Mouse (Mus musculus): ENCODE measurements at regions not wholly inside any gene's neighbourhood (a gene's known extent, or its start where the extent isn't known, plus 50 kb on each side); places are given as distances from the start of the nearest gene placed in this dataset.
A peak's percentile ranks its signal among the peaks of the same experiment; 100 is the strongest.
"Not testable (repeated sequence)": the region's sequence is repeated elsewhere in the genome, so short reads cannot be mapped to it uniquely, and the experiment has no call there.

GRCm38 (mm10) chr3:79002173-79002848 lies 284.0 kb downstream of the Rapgef2 start:
- no peak for DNase-seq (ENCODE audit: low spot score in 2 of 2)

- no peak for DNase-seq (ENCODE audit: low spot score in 2 of 2)
Observed at GRCm38 (mm10) chr3:79001754-79002153, 284.6 kb downstream of the Rapgef2 start.

- no peak for DNase-seq (ENCODE audit: low spot score in 2 of 2)
Observed at GRCm38 (mm10) chr3:79000293-79000692, 286.0 kb downstream of the Rapgef2 start.

GRCm38 (mm10) chr3:78999803-79000202 lies 286.5 kb downstream of the Rapgef2 start:
- no peak for DNase-seq (ENCODE audit: low spot score in 2 of 2)

GRCm38 (mm10) chr3:78988120-78988519 lies 298.2 kb downstream of the Rapgef2 start:
- DNase-seq (ENCODE audit: low spot score in 2 of 2), result no peak

- no peak for DNase-seq (ENCODE audit: low spot score in 2 of 2)
Observed at GRCm38 (mm10) chr3:78986726-78987125, 299.6 kb downstream of the Rapgef2 start.

- DNase-seq (ENCODE audit: low spot score in 2 of 2), result no peak
Observed at GRCm38 (mm10) chr3:78981057-78981456, 305.3 kb downstream of the Rapgef2 start.

GRCm38 (mm10) chr3:78978781-78979180 lies 307.5 kb downstream of the Rapgef2 start:
- peak in 1 of 2 experiments; percentile 14 for DNase-seq (ENCODE audit: low spot score in 2 of 2)

- peak in 1 of 2 experiments; percentile 23 for DNase-seq (ENCODE audit: low spot score in 2 of 2)
Observed at GRCm38 (mm10) chr3:78966683-78967549, 319.4 kb downstream of the Rapgef2 start.

- no peak for DNase-seq (ENCODE audit: low spot score in 2 of 2)
Observed at GRCm38 (mm10) chr3:78964231-78964858, 322.0 kb downstream of the Rapgef2 start.

- peak; percentile 57 to 63 for DNase-seq (ENCODE audit: low spot score in 2 of 2)
Observed at GRCm38 (mm10) chr3:78958781-78959180, 327.5 kb downstream of the Rapgef2 start.

GRCm38 (mm10) chr3:78955364-78955763 lies 331.0 kb downstream of the Rapgef2 start:
- no peak for DNase-seq (ENCODE audit: low spot score in 2 of 2)

GRCm38 (mm10) chr3:78949385-78949784 lies 336.9 kb downstream of the Rapgef2 start:
- not testable (repeated sequence) for DNase-seq (ENCODE audit: low spot score in 2 of 2)

GRCm38 (mm10) chr3:78948700-78949099 lies 337.6 kb downstream of the Rapgef2 start:
- DNase-seq (ENCODE audit: low spot score in 2 of 2), result no peak

GRCm38 (mm10) chr3:78948171-78948570 lies 338.1 kb downstream of the Rapgef2 start:
- peak; percentile 75 to 81 for DNase-seq (ENCODE audit: low spot score in 2 of 2)

GRCm38 (mm10) chr3:78947183-78947582 lies 339.1 kb downstream of the Rapgef2 start:
- DNase-seq (ENCODE audit: low spot score in 2 of 2), result no peak

- DNase-seq (ENCODE audit: low spot score in 2 of 2), result no peak
Observed at GRCm38 (mm10) chr3:78944185-78944584, 342.1 kb downstream of the Rapgef2 start.

- DNase-seq (ENCODE audit: low spot score in 2 of 2), result no peak
Observed at GRCm38 (mm10) chr3:78932975-78933374, 353.3 kb downstream of the Rapgef2 start.

GRCm38 (mm10) chr3:78919850-78920249 lies 366.5 kb downstream of the Rapgef2 start:
- peak in 1 of 2 experiments; percentile 40 for DNase-seq (ENCODE audit: low spot score in 2 of 2)

GRCm38 (mm10) chr3:78919407-78919806 lies 366.9 kb downstream of the Rapgef2 start:
- DNase-seq (ENCODE audit: low spot score in 2 of 2), result peak; percentile 79 to 88

- DNase-seq (ENCODE audit: low spot score in 2 of 2), result peak in 1 of 2 experiments; percentile 15
Observed at GRCm38 (mm10) chr3:78908196-78908844, 378.0 kb downstream of the Rapgef2 start.

- DNase-seq (ENCODE audit: low spot score in 2 of 2), result no peak
Observed at GRCm38 (mm10) chr3:78907778-78908177, 378.5 kb downstream of the Rapgef2 start.

All from right cerebral cortex, adult 2 months (tissue).